Mouse (Mus musculus): Measurements from ENCODE around the gene Gtf2a1l. TPM values are rescaled to one million over a fixed set of nuclear protein-coding genes. Genes with fewer than 3 reads are reported as not detected.

Gene Gtf2a1l
- total and polyA plus RNA-seq, 3 experiments = 0.08 TPM; not detected in 2

GRCm38 (mm10) chr17:88652702-88653374, 15.6 kb upstream of the Gtf2a1l start (continued):
- TF ChIP-seq TBP (conservative IDR thresholded peaks at IDR 0.05; ENCODE audit: low read depth, low read length) (no peak), IRF4 (IDR thresholded peaks at IDR 0.05; ENCODE audit: low read depth, low read length) (peak; percentile 35; the same call in 1 of the 2 replicates), ELF1 (IDR thresholded peaks at IDR 0.05; ENCODE audit: low read depth, low read length) (no peak), KAT2A (IDR thresholded peaks at IDR 0.05; ENCODE audit: insufficient replicate concordance, low read length) (0 out of 2 replicates have a peak, but pooled peaks have one; percentile 9), MAFK (IDR thresholded peaks at IDR 0.05; ENCODE audit: insufficient replicate concordance, low read length) (no peak), NRF1 (IDR thresholded peaks at IDR 0.05; ENCODE audit: low read depth, low read length) (no peak)

- no peak overlapping the region for H3K27ac ChIP-seq (ENCODE audit: insufficient read depth, low read depth)
- TF ChIP-seq SMC3 (IDR thresholded peaks at IDR 0.05; ENCODE audit: low read depth, low read length) = no peak
- no peak for TF ChIP-seq NRF1 (IDR thresholded peaks at IDR 0.05; ENCODE audit: low read depth, low read length)
- TF ChIP-seq ZNF384 (IDR thresholded peaks at IDR 0.05; ENCODE audit: low read depth, low read length) = no peak
- no peak for TF ChIP-seq MAFK (IDR thresholded peaks at IDR 0.05; ENCODE audit: insufficient replicate concordance, low read length)
- TF ChIP-seq MYC (IDR thresholded peaks at IDR 0.05; ENCODE audit: low read depth, low read length) = no peak
- TF ChIP-seq ZKSCAN1 (IDR thresholded peaks at IDR 0.05; ENCODE audit: borderline replicate concordance, low read depth, low read length) = no peak
- TF ChIP-seq ELF1 (IDR thresholded peaks at IDR 0.05; ENCODE audit: low read depth, low read length) = no peak
- no peak for TF ChIP-seq MXI1 (IDR thresholded peaks at IDR 0.05; ENCODE audit: low read depth, low read length)
- dilution Hi-C loops (cut with MboI; ENCODE audit: extremely low pct_ligation_motif_present, extremely low pct_unique_long_range_greater_than_20kb, low sequenced_read_pairs) = no loop called here
- no peak overlapping the region for H3K4me2 ChIP-seq (ENCODE audit: insufficient read depth, low read depth, poor library complexity, severe bottlenecking)
- in situ Hi-C loops (cut with MboI; ENCODE audit: low pct_ligation_motif_present, low pct_unique_long_range_greater_than_20kb, low sequenced_read_pairs) = loop anchor here (10.0 kb wide), 1 partner anchor 101 kb away; no protein-coding TSS in a partner anchor
- DNase-seq (ENCODE audit: extremely low read depth) = no peak
- H3K27me3 ChIP-seq (replicated peaks) = no peaks in the 10 kb centered on the region
- H3K9me3 ChIP-seq (replicated peaks; ENCODE audit: low read length) = peaks cover 4% of the 10 kb centered on the region
- H3K4me3 ChIP-seq (replicated peaks in 1 of 3; ENCODE audit: low read depth in 2 of 3, low read length in 2 of 3, poor library complexity in 1 of 3) = no peak overlapping the region
- no peaks in the 10 kb centered on the region; a peak in 1 of 4 replicates for H3K4me1 ChIP-seq (ENCODE audit: control insufficient read depth in 1 of 2, insufficient read depth in 2 of 2)
- H3K36me3 ChIP-seq (replicated peaks in 1 of 2; ENCODE audit: control insufficient read depth in 1 of 2, insufficient read depth in 1 of 2, low read length in 1 of 2) = peaks cover 0 to 4% of the 10 kb centered on the region in 2 experiments
- H3K9ac ChIP-seq (ENCODE audit: insufficient read depth, low read depth) = no peak overlapping the region
- H3K79me2 ChIP-seq (replicated peaks; ENCODE audit: control insufficient read depth, extremely low read depth, insufficient read depth, poor library complexity, severe bottlenecking) = no peaks in the 10 kb centered on the region
Measured at GRCm38 (mm10) chr17:88653375-88653769, 15.1 kb upstream of the Gtf2a1l start.

- H3K4me2 ChIP-seq (ENCODE audit: insufficient read depth, low read depth, poor library complexity, severe bottlenecking) = no peak overlapping the region
- H3K36me3 ChIP-seq (replicated peaks in 1 of 2; ENCODE audit: control insufficient read depth in 1 of 2, insufficient read depth in 1 of 2, low read length in 1 of 2) = no peaks in the 10 kb centered on the region
- H3K4me1 ChIP-seq (ENCODE audit: control insufficient read depth in 1 of 2, insufficient read depth in 2 of 2) = 0 out of 4 replicates have a peak, but pooled peaks cover 0 to 2% of the 10 kb centered on the region in 2 experiments
- no peak overlapping the region for H3K27ac ChIP-seq (ENCODE audit: insufficient read depth, low read depth)
- TF ChIP-seq BHLHE40 (IDR thresholded peaks at IDR 0.05; ENCODE audit: low read depth, low read length) (no peak), ZKSCAN1 (IDR thresholded peaks at IDR 0.05; ENCODE audit: borderline replicate concordance, low read depth, low read length) (no peak), KAT2A (IDR thresholded peaks at IDR 0.05; ENCODE audit: insufficient replicate concordance, low read length) (no peak), MYC (IDR thresholded peaks at IDR 0.05; ENCODE audit: low read depth, low read length) (no peak), UBTF (IDR thresholded peaks at IDR 0.05; ENCODE audit: low read depth, low read length) (no peak), CHD1 (IDR thresholded peaks at IDR 0.05; ENCODE audit: low read depth, low read length) (no peak), IRF4 (IDR thresholded peaks at IDR 0.05; ENCODE audit: low read depth, low read length) (no peak), SMC3 (IDR thresholded peaks at IDR 0.05; ENCODE audit: low read depth, low read length) (no peak), MAX (IDR thresholded peaks at IDR 0.05; ENCODE audit: low read length) (no peak), HCFC1 (IDR thresholded peaks at IDR 0.05; ENCODE audit: low read depth, low read length) (no peak), POLR2AphosphoS2 (IDR thresholded peaks at IDR 0.05; ENCODE audit: low read depth, low read length) (no peak), NELFE (IDR thresholded peaks at IDR 0.05; ENCODE audit: low read depth, low read length) (no peak), CTCF (conservative IDR thresholded peaks at IDR 0.05 in 1 of 2, IDR thresholded peaks at IDR 0.05 in 1 of 2; ENCODE audit: low read depth in 2 of 2, low read length in 2 of 2) (no peak)
- in situ Hi-C loops (cut with MboI; ENCODE audit: low pct_ligation_motif_present, low pct_unique_long_range_greater_than_20kb, low sequenced_read_pairs) (loop anchor here (10.0 kb wide), 1 partner anchor 96 kb away; no protein-coding TSS in a partner anchor), dilution Hi-C loops (cut with MboI; ENCODE audit: extremely low pct_ligation_motif_present, extremely low pct_unique_long_range_greater_than_20kb, low sequenced_read_pairs) (no loop called here)
- no peak for DNase-seq (ENCODE audit: extremely low read depth)
- no peaks in the 10 kb centered on the region for H3K27me3 ChIP-seq (replicated peaks)
- no peak overlapping the region for H3K9ac ChIP-seq (ENCODE audit: insufficient read depth, low read depth)
- no peak overlapping the region for H3K4me3 ChIP-seq (replicated peaks in 1 of 3; ENCODE audit: low read depth in 2 of 3, low read length in 2 of 3, poor library complexity in 1 of 3)
- no peaks in the 10 kb centered on the region for H3K79me2 ChIP-seq (replicated peaks; ENCODE audit: control insufficient read depth, extremely low read depth, insufficient read depth, poor library complexity, severe bottlenecking)
- no peaks in the 10 kb centered on the region for H3K9me3 ChIP-seq (replicated peaks; ENCODE audit: low read length)
Measured at GRCm38 (mm10) chr17:88658510-88658909, 9.9 kb upstream of the Gtf2a1l start.
